ENCODE assay signal across 8 mouse cellular contexts in the genomic region with DNA sequence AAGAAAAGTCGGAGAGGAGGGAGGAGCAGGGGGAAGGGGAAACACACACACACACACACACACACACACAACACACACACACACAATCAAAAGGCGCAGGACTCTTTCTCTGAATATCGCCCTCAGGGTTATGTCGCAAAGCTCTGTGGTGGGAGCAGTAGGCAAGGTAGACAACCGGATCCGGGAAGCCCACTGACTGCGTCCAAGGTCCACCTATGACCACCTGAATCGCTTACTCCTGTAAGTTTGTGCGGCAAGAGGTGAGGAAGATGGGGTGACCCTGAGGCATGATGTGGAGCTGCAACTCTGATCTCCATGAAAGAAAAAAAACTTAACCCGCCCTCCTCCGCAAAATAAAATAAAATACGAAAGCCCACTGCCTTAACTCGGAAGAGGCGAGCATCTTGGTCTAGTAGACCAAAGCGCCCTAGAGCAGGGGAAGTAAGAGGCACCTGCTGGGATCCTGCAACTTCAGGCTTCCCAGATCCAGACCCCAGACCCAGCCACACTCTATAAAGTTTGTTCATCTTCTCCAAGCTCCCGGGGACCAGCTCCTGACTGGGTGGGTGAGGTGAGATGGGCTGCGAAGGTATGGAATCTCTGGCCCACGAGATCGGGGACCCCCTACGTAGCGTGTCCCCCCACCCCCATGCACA. TPM values are rescaled to one million over a fixed set of nuclear protein-coding genes. Genes with fewer than 3 reads are reported as not detected.
A peak's percentile ranks its signal among the peaks of the same experiment; 100 is the strongest.
DNase-seq lines count a peak whose midpoint lies in the region; ATAC-seq and TF ChIP-seq lines count a peak whose summit lies in the region.

No protein-coding gene starts in this region.

- no peak for TF ChIP-seq CTCF in liver, adult 2 months (IDR thresholded peaks at IDR 0.05; ENCODE audit: low read depth, low read length)

- no peaks in the 10 kb centered on the region for H3K36me3 ChIP-seq in liver, adult 2 months (ENCODE audit: control insufficient read depth, insufficient read depth, low read length)
- H3K36me3 ChIP-seq in forebrain, embryonic 13.5 days (ENCODE audit: poor library complexity, severe bottlenecking): no peaks in the 10 kb centered on the region
- no peaks in the 10 kb centered on the region for H3K36me3 ChIP-seq in limb, embryonic 12.5 days
- H3K36me3 ChIP-seq in neural tube, embryonic 14.5 days (ENCODE audit: control insufficient read depth, insufficient read depth, low read length): no peaks in the 10 kb centered on the region

- H3K9ac ChIP-seq in liver, adult 2 months (ENCODE audit: low read depth, low read length): no peak overlapping the region
- peak overlapping the region; percentile 98 for H3K9ac ChIP-seq in forebrain, embryonic 13.5 days
- H3K9ac ChIP-seq in limb, embryonic 12.5 days (replicated peaks): peak overlapping the region; percentile 86
- H3K9ac ChIP-seq in neural tube, embryonic 14.5 days (replicated peaks; ENCODE audit: low read depth, low read length): peak overlapping the region; percentile 98

- peak overlapping the region; percentile 14; the same call in 1 of the 2 replicates for H3K4me3 ChIP-seq in liver, adult 2 months (ENCODE audit: insufficient read depth, low read depth, low read length)
- H3K4me3 ChIP-seq in forebrain, embryonic 13.5 days: peak overlapping the region; percentile 87
- peak overlapping the region; percentile 79 for H3K4me3 ChIP-seq in limb, embryonic 12.5 days (replicated peaks)
- H3K4me3 ChIP-seq in neural tube, embryonic 14.5 days (ENCODE audit: low read depth, low read length): peak overlapping the region; percentile 77

- peaks cover 2% of the 10 kb centered on the region; the same call in 1 of the 2 replicates for H3K27me3 ChIP-seq in liver, adult 2 months (ENCODE audit: control insufficient read depth, insufficient read depth, low read length)
- H3K27me3 ChIP-seq in forebrain, embryonic 13.5 days: no peaks in the 10 kb centered on the region
- peaks cover 44% of the 10 kb centered on the region for H3K27me3 ChIP-seq in limb, embryonic 12.5 days
- no peaks in the 10 kb centered on the region for H3K27me3 ChIP-seq in neural tube, embryonic 14.5 days (ENCODE audit: control insufficient read depth, insufficient read depth, low read length)

- no peak overlapping the region for H3K27ac ChIP-seq in liver, adult 2 months (replicated peaks; ENCODE audit: insufficient read depth, low read depth, low read length)
- H3K27ac ChIP-seq in forebrain, embryonic 13.5 days: peak overlapping the region; percentile 98
- H3K27ac ChIP-seq in limb, embryonic 12.5 days: peak overlapping the region; percentile 79
- peak overlapping the region; percentile 96 for H3K27ac ChIP-seq in neural tube, embryonic 14.5 days (ENCODE audit: low read depth, low read length)

- H3K79me2 ChIP-seq in liver, adult 2 months (ENCODE audit: control insufficient read depth, insufficient read depth, low read length): no peaks in the 10 kb centered on the region

- no peak for ATAC-seq in forebrain, embryonic 13.5 days
- ATAC-seq in limb, embryonic 12.5 days (ENCODE audit: insufficient number of reproducible peaks, insufficient read depth, low FRiP score, low TSS enrichment, low read depth): 0 out of 2 replicates have a peak, but pooled peaks have one; percentile 18
- no peak; the same call in 1 of the 2 replicates for ATAC-seq in neural tube, embryonic 14.5 days (ENCODE audit: low read depth)

- H3K4me2 ChIP-seq in forebrain, embryonic 13.5 days: peak overlapping the region; percentile 81
- peak overlapping the region; percentile 82 for H3K4me2 ChIP-seq in limb, embryonic 12.5 days
- peak overlapping the region; percentile 53 for H3K4me2 ChIP-seq in neural tube, embryonic 14.5 days (ENCODE audit: low read depth, low read length)

- no peak for DNase-seq in liver, adult 2 months (ENCODE audit: extremely low read depth, low read depth, low spot score)
- no peak for DNase-seq in liver
- DNase-seq in cerebellum, adult 8-10 months: no peak
- no peak for DNase-seq in urinary bladder, postnatal 10 days (ENCODE audit: low spot score)
- no peak for DNase-seq in cerebellum, adult 9-10 months

- TF ChIP-seq POLR2A in liver, adult 2 months (IDR thresholded peaks at IDR 0.05; ENCODE audit: extremely low read depth, insufficient read depth, low read length): no peak

- no peaks in the 10 kb centered on the region for H3K9me3 ChIP-seq in forebrain, embryonic 13.5 days (replicated peaks)
- H3K9me3 ChIP-seq in limb, embryonic 12.5 days: no peaks in the 10 kb centered on the region
- H3K9me3 ChIP-seq in neural tube, embryonic 14.5 days (ENCODE audit: control insufficient read depth, low read length): no peaks in the 10 kb centered on the region

- H3K4me1 ChIP-seq in liver, adult 2 months (ENCODE audit: control insufficient read depth, insufficient read depth, low read length): no peaks in the 10 kb centered on the region
- peaks cover 42% of the 10 kb centered on the region for H3K4me1 ChIP-seq in forebrain, embryonic 13.5 days
- peaks cover 27% of the 10 kb centered on the region for H3K4me1 ChIP-seq in limb, embryonic 12.5 days (replicated peaks)
- peaks cover 6% of the 10 kb centered on the region; the same call in 1 of the 2 replicates for H3K4me1 ChIP-seq in neural tube, embryonic 14.5 days (ENCODE audit: control insufficient read depth, insufficient read depth, low read length)

- WGBS in liver, adult 2 months: 7% methylated on average over 21 of the region's 21 CpGs
- under 1% methylated on average over 21 of the region's 21 CpGs for WGBS in forebrain, embryonic 13.5 days
- WGBS in limb, embryonic 12.5 days: 3% methylated on average over 21 of the region's 21 CpGs
- under 1% methylated on average over 21 of the region's 21 CpGs for WGBS in neural tube, embryonic 14.5 days

RNA-seq across cellular contexts. Expression of gene Tox3, which starts 1.1 kb away (rescaled TPM):
- not detected in 2 replicates for total RNA-seq in liver, adult 2 months (2014; rRNA removed)
- polyA plus RNA-seq in liver, adult 2 months (2012; rRNA removed): 0.07 and 0.10 TPM in 2 replicates
- 25.8 and 27.6 TPM in 2 replicates for polyA plus RNA-seq in forebrain, embryonic 13.5 days (2015; fragmentation: Nextera tagmentation; extraction: Ambion mirVana)
- 8.3 and 10.4 TPM in 2 replicates for polyA plus RNA-seq in limb, embryonic 12.5 days (2016; fragmentation: Nextera tagmentation; extraction: Ambion mirVana)
- polyA plus RNA-seq in neural tube, embryonic 14.5 days (2014; fragmentation: Nextera tagmentation; extraction: Ambion mirVana): 25.9 and 29.1 TPM in 2 replicates

Comparison
In these comparisons a context has a peak if more than half of its experiments do, and no peak if none do; other contexts are left out.
1. H3K4me3 ChIP-seq: peak in every context shown above with its lines; median percentile 87 in forebrain, embryonic 13.5 days; 79 in limb, embryonic 12.5 days; 77 in neural tube, embryonic 14.5 days; 14 in liver, adult 2 months.